Mouse (Mus musculus) limb, embryonic 14.5 days (tissue): ENCODE measurements around the gene Ggta1. TPM values are rescaled to one million over a fixed set of nuclear protein-coding genes. Genes with fewer than 3 reads are reported as not detected.

Experiments
- ATAC-seq: fragments of 200-750 bp; cut with Nextera tagmentation; 2 replicates; pipeline ENCODE4 v1.8.0; 2017; ENCODE audit warnings: low read depth, moderate number of reproducible peaks, moderate TSS enrichment; ENCODE audit not compliant: low FRiP score
- DNase-seq: peaks from one replicate; pipeline ENCODE4 v3.0.0-alpha.2; 2015; ENCODE audit warnings: low spot score
- H3K27ac ChIP-seq: fragments of 300-500 bp; sonication (generic); replicated peaks from 2 replicates; pipeline ENCODE4 v1.5.1; 2014; ENCODE audit warnings: low read depth, mild to moderate bottlenecking, low read length, moderate library complexity, mixed read lengths
- H3K27me3 ChIP-seq: fragments of 300-500 bp; sonication (generic); 2 replicates; pipeline ENCODE4 v1.6.1; 2014; ENCODE audit warnings: low read length, mixed read lengths; ENCODE audit not compliant: control insufficient read depth, insufficient read depth
- H3K36me3 ChIP-seq: fragments of 300-500 bp; sonication (generic); 2 replicates; pipeline ENCODE4 v1.6.1; 2014; ENCODE audit warnings: mild to moderate bottlenecking, low read length, moderate library complexity, mixed read lengths; ENCODE audit not compliant: control insufficient read depth, insufficient read depth
- H3K4me1 ChIP-seq: fragments of 300-500 bp; sonication (generic); 2 replicates; pipeline ENCODE4 v1.6.1; 2014; ENCODE audit warnings: antibody characterized with exemption, low read length, mixed read lengths; ENCODE audit not compliant: control insufficient read depth, insufficient read depth
- H3K4me2 ChIP-seq: fragments of 300-500 bp; sonication (generic); replicated peaks from 2 replicates; pipeline ENCODE4 v1.6.1; 2014; ENCODE audit warnings: low read depth, mild to moderate bottlenecking, low read length, moderate library complexity; ENCODE audit not compliant: severe bottlenecking
- H3K4me3 ChIP-seq: fragments of 300-500 bp; sonication (generic); replicated peaks from 2 replicates; pipeline ENCODE4 v1.5.1; 2014; ENCODE audit warnings: low read length
- H3K9ac ChIP-seq: fragments of 300-500 bp; sonication (generic); 2 replicates; pipeline ENCODE4 v1.6.1; 2014; ENCODE audit warnings: mild to moderate bottlenecking, low read depth, low read length, moderate library complexity; ENCODE audit not compliant: severe bottlenecking
- H3K9me3 ChIP-seq: fragments of 300-500 bp; sonication (generic); 2 replicates; pipeline ENCODE4 v1.6.1; 2016; ENCODE audit warnings: low read length; ENCODE audit not compliant: control insufficient read depth
- POLR2A ChIP-seq: fragments of 200-500 bp; IDR thresholded peaks from 2 replicates; pipeline ENCODE4 v1.8.0; 2012; ENCODE audit warnings: inconsistent platforms, mild to moderate bottlenecking, moderate library complexity, borderline replicate concordance; ENCODE audit not compliant: insufficient read depth, insufficient read length; ENCODE audit errors: extremely low read depth
- WGBS: fragments of 180-500 bp; shearing (Covaris S2); extraction: QIAGEN DNeasy Blood & Tissue Kit; methylation state at CpG from one replicate; pipeline ENCODE4 v1.1.7; 2014; 5-methylcytosine and 5-hydroxymethylcytosine counted together
- polyA plus RNA-seq, 2 experiments: library from polyadenylated mRNA; depleted of rRNA in 1 of 2; stranded (reverse) in 1 of 2; unstranded in 1 of 2; fragments of >200 nt; fragmentation: Nextera tagmentation in 1 of 2; extraction: Ambion mirVana in 1 of 2; gene quantifications; 2 replicates each; pipeline versions ENCODE4 v1.2.1 to v1.2.3; 2012 to 2014

Ggta1 gene
- polyA plus RNA-seq, 2 experiments = 27.4 to 36.1 TPM

- Histone ChIP-seq H3K9ac (no peak overlapping the region), H3K9me3 (no peaks in the 10 kb centered on the region), H3K4me1 (no peaks in the 10 kb centered on the region), H3K27me3 (no peaks in the 10 kb centered on the region), H3K27ac (no peak overlapping the region), H3K4me3 (no peak overlapping the region), H3K36me3 (no peaks in the 10 kb centered on the region), H3K4me2 (no peak overlapping the region)
- DNase-seq (no peak), ATAC-seq (no peak)
- WGBS = 72% methylated on average over 7 of the region's 7 CpGs
- TF ChIP-seq POLR2A = no peak
These were observed 18.4 kb upstream of the Ggta1 start for GRCm38 (mm10) chr2:35481322-35481990.

- no peak for TF ChIP-seq POLR2A
- no peak overlapping the region for H3K9ac ChIP-seq
- H3K27ac ChIP-seq = no peak overlapping the region
- no peak for DNase-seq
- no peak overlapping the region for H3K4me2 ChIP-seq
- no peak for ATAC-seq
- 52% methylated on average over 3 of the region's 3 CpGs for WGBS
- no peaks in the 10 kb centered on the region for H3K9me3 ChIP-seq
- no peaks in the 10 kb centered on the region for H3K36me3 ChIP-seq
- H3K4me1 ChIP-seq = no peaks in the 10 kb centered on the region
- no peak overlapping the region for H3K4me3 ChIP-seq
- no peaks in the 10 kb centered on the region for H3K27me3 ChIP-seq
These were observed 17.0 kb upstream of the Ggta1 start for GRCm38 (mm10) chr2:35480073-35480472.

- H3K27ac ChIP-seq = no peak overlapping the region
- WGBS = 68% methylated on average over 3 of the region's 3 CpGs
- no peak for TF ChIP-seq POLR2A
These were observed 15.7 kb upstream of the Ggta1 start for GRCm38 (mm10) chr2:35478812-35479122.

GRCm38 (mm10) chr2:35477999-35478811 is 15.2 kb upstream of the Ggta1 start:
- no peak overlapping the region for H3K4me2 ChIP-seq
- H3K27me3 ChIP-seq = no peaks in the 10 kb centered on the region
- WGBS = 75% methylated on average over 10 of the region's 10 CpGs
- no peaks in the 10 kb centered on the region for H3K4me1 ChIP-seq
- no peak overlapping the region for H3K9ac ChIP-seq
- no peak overlapping the region for H3K27ac ChIP-seq
- H3K4me3 ChIP-seq = no peak overlapping the region
- H3K36me3 ChIP-seq = no peaks in the 10 kb centered on the region
- H3K9me3 ChIP-seq = no peaks in the 10 kb centered on the region
- no peak for TF ChIP-seq POLR2A
- ATAC-seq (no peak), DNase-seq (no peak)

More at GRCm38 (mm10) chr2:35478812-35479122, 15.7 kb upstream of the Ggta1 start:
- ATAC-seq (no peak), DNase-seq (no peak)
- no peaks in the 10 kb centered on the region for H3K9me3 ChIP-seq
- no peak overlapping the region for H3K9ac ChIP-seq
- no peak overlapping the region for H3K4me3 ChIP-seq
- no peaks in the 10 kb centered on the region for H3K4me1 ChIP-seq
- H3K36me3 ChIP-seq = no peaks in the 10 kb centered on the region
- H3K4me2 ChIP-seq = no peak overlapping the region
- H3K27me3 ChIP-seq = no peaks in the 10 kb centered on the region

- DNase-seq (no peak), ATAC-seq (no peak)
- Histone ChIP-seq H3K9me3 (no peaks in the 10 kb centered on the region), H3K36me3 (no peaks in the 10 kb centered on the region), H3K4me3 (no peak overlapping the region), H3K4me2 (no peak overlapping the region), H3K4me1 (no peaks in the 10 kb centered on the region), H3K27ac (no peak overlapping the region), H3K27me3 (no peaks in the 10 kb centered on the region), H3K9ac (no peak overlapping the region)
- WGBS = 76% methylated on average over 6 of the region's 6 CpGs
- TF ChIP-seq POLR2A = no peak
These were observed 14.3 kb upstream of the Ggta1 start for GRCm38 (mm10) chr2:35477321-35477720.
